Mouse (Mus musculus) left cerebral cortex, adult 11 months (tissue): Measurements from ENCODE around the gene Morn3.

Experiments
- DNase-seq: peaks from one replicate; pipeline ENCODE4 v3.0.0; 2022; ENCODE audit warnings: low spot score

Morn3 gene

GRCm38 (mm10) chr5:122991350-122992004 lies 55.3 kb downstream of the Morn3 start:
- DNase-seq: no peak

GRCm38 (mm10) chr5:122990411-122991160 lies 56.2 kb downstream of the Morn3 start:
- DNase-seq: no peak

DNA sequence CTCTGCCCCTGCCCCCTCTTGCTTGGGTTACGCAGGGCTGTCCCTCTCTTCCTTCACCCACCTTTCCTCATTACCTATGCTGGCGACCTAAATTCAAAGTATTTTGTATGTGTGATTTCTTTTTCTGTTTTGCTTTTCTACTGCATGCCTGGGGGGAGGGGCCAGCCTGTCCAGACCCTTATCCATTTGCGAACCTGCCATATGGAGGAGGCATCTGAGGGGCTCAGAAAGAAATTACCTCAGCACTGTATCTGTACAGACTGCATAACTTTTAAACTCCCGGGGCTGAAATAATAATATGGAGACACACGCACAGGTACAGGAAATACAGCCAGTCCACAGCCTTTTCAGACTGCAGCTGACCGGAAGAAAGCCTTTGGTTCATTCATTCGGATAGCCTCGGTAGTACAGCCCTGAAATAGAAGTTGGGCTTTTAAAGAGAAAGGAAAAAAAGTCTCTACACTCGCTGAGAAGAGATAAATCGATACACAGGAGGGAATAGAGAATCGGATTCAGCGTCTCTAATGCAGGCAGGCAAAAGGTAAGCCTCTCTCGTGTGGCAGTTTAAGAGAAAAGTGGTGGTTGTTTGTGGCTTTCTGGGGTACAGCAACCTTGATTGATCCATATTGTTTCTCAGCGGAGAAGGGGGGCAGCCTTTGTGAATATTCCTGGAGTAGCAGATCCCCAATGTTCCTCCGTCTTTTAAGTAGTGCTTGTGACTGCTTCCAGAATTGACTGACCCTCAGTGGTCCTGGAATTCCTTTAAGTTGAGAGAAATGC lies 57.1 kb downstream of the Morn3 start, which contains the start of gene Kdm2b:
Gene Kdm2b (minus strand): TSS at position 273 of the 780 bp plus-strand sequence.
- no peak for DNase-seq

DNA sequence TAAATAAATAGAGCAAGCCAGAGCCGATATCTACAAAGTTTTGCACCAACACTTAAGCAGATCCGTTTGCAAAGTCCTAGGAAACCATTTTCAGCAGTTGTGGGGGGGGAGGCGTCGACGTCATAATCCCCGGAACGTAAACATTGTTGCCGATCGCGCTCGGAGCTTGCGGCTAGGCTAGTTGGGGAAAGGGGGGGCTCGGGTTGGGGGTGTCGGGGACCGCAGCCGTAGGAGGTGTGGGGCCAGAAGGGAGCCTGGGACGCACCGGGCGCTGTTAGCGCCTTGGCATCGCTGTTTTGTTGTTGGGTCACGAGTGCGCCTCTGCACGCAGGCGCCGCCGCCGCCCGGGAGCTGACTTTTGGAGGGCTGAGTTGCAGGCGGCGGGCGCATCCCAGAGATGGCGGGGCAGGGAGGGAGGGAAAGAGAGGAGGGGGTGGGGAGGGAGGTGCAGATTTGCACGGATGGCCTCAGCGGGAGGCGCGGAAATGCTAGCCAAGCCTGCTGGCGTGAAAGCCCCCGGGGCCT lies 57.8 kb downstream of the Morn3 start:
- DNase-seq: peak; percentile 53

- DNase-seq: no peak
Measured at GRCm38 (mm10) chr5:122988021-122988751, 58.6 kb downstream of the Morn3 start.

- no peak for DNase-seq
Measured at GRCm38 (mm10) chr5:122987211-122988020, 59.4 kb downstream of the Morn3 start.

DNA sequence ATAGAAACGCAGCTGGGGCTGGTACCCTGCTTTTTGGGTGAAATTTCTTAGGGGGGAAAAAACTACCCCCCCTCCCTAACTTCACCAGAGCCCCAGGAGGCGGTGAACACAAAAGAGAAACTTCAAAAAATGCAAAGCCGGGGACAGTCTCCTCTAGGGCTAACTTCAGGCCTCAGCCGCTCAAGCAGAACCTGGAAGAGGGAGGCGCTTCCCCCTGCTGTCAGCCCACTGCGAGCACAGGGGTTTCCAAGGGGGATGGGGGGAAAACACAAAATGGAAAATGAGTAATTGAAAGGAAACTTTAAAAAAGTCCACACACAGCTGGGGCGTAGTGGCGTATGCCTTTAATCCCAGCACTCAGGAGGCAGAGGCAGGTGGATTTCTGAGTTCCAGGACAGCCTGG lies 60.7 kb downstream of the Morn3 start:
- no peak for DNase-seq
